Mouse (Mus musculus) G1E (cell line): ENCODE data around the gene Slc35b2.

ENCODE experiments used
- CTCF ChIP-seq: IDR thresholded peaks from 2 replicates; pipeline ENCODE4 v1.5.1; 2012; ENCODE audit warnings: low read depth, low read length, inconsistent platforms, mixed read lengths
- GATA1 ChIP-seq: IDR thresholded peaks from 2 replicates; pipeline ENCODE4 v1.6.1; 2012; ENCODE audit warnings: borderline replicate concordance, low read length, inconsistent platforms, mixed read lengths
- GATA2 ChIP-seq: IDR thresholded peaks from 2 replicates; pipeline ENCODE4 v1.6.1; 2012; ENCODE audit warnings: low read depth, low read length, inconsistent platforms, borderline replicate concordance
- POLR2AphosphoS5 ChIP-seq: IDR thresholded peaks from 2 replicates; pipeline ENCODE4 v1.6.1; 2012; ENCODE audit warnings: low read depth, low read length, inconsistent platforms; ENCODE audit not compliant: insufficient replicate concordance
- TAL1 ChIP-seq: conservative IDR thresholded peaks from 2 replicates; pipeline ENCODE4 v1.6.1; 2012; ENCODE audit warnings: low read depth, low read length, inconsistent platforms, mixed read lengths

- peak; percentile 84 for TF ChIP-seq CTCF
- TF ChIP-seq POLR2AphosphoS5, result no peak
- TF ChIP-seq TAL1, result no peak
- TF ChIP-seq GATA1, result no peak
- TF ChIP-seq GATA2, result no peak
Observed at GRCm38 (mm10) chr17:45581567-45581983, 17.9 kb downstream of the Slc35b2 start.
